Mouse (Mus musculus): ENCODE results near the gene Fgfr2. TPM values are rescaled to one million over a fixed set of nuclear protein-coding genes. Genes with fewer than 3 reads are reported as not detected.

Fgfr2 gene
- polyA plus RNA-seq, 1 experiment from 2014 or later: 106 TPM

- Histone ChIP-seq H3K9me3 (ENCODE audit: control insufficient read depth, low read length) (no peaks in the 10 kb centered on the region), H3K4me1 (ENCODE audit: control insufficient read depth, insufficient read depth, low read length) (0 out of 2 replicates have a peak, but pooled peaks cover under 1% of the 10 kb centered on the region), H3K4me3 (ENCODE audit: low read depth, low read length) (no peak overlapping the region), H3K36me3 (ENCODE audit: control insufficient read depth, insufficient read depth, low read length) (peaks cover 49% of the 10 kb centered on the region), H3K4me2 (ENCODE audit: low read depth, low read length) (no peak overlapping the region), H3K27me3 (replicated peaks; ENCODE audit: control insufficient read depth, insufficient read depth, low read length) (no peaks in the 10 kb centered on the region), H3K27ac (replicated peaks; ENCODE audit: low read depth, low read length) (no peak overlapping the region), H3K9ac (ENCODE audit: low read depth, low read length) (no peak overlapping the region)
- 85% methylated on average over 6 of the region's 6 CpGs for WGBS
- no peak for DNase-seq (ENCODE audit: low spot score)
- no peak for ATAC-seq (ENCODE audit: low read depth)
Measured at GRCm38 (mm10) chr7:132760589-132761180, 362.5 kb downstream of the Fgfr2 start.

DNA sequence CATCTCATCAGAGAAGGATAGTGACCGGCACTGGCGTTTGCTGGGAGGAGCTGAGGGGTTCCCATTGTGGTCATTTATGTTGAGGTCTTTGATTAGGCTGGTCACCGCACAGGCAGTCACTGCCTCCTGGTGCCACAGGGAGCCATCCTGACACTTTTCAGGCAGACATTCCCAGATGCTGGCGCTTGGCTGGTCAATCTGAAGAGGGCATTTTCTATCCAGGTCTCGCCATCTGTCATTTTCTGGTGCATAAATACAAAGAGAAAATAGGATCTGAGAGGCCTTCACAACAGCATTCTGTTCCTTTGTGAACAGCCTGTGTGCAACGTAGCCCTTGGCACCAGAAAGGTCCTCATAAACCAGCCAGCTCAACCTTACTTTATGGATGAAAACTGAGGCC is 363.2 kb downstream of the Fgfr2 start:
- no peak overlapping the region for H3K9ac ChIP-seq (ENCODE audit: low read depth, low read length)
- no peak overlapping the region for H3K4me2 ChIP-seq (ENCODE audit: low read depth, low read length)
- H3K36me3 ChIP-seq (ENCODE audit: control insufficient read depth, insufficient read depth, low read length): peaks cover 51% of the 10 kb centered on the region
- no peak overlapping the region for H3K27ac ChIP-seq (replicated peaks; ENCODE audit: low read depth, low read length)
- ATAC-seq (ENCODE audit: low read depth): no peak
- peaks cover 3% of the 10 kb centered on the region for H3K4me1 ChIP-seq (ENCODE audit: control insufficient read depth, insufficient read depth, low read length)
- 91% methylated on average over 6 of the region's 6 CpGs for WGBS
- DNase-seq (ENCODE audit: low spot score): no peak
- no peak overlapping the region for H3K4me3 ChIP-seq (ENCODE audit: low read depth, low read length)
- no peaks in the 10 kb centered on the region for H3K27me3 ChIP-seq (replicated peaks; ENCODE audit: control insufficient read depth, insufficient read depth, low read length)
- no peaks in the 10 kb centered on the region for H3K9me3 ChIP-seq (ENCODE audit: control insufficient read depth, low read length)

GRCm38 (mm10) chr7:132759405-132759891 is 363.7 kb downstream of the Fgfr2 start:
- Histone ChIP-seq H3K27ac (replicated peaks; ENCODE audit: low read depth, low read length) (no peak overlapping the region), H3K4me3 (ENCODE audit: low read depth, low read length) (no peak overlapping the region), H3K9me3 (ENCODE audit: control insufficient read depth, low read length) (no peaks in the 10 kb centered on the region), H3K27me3 (replicated peaks; ENCODE audit: control insufficient read depth, insufficient read depth, low read length) (no peaks in the 10 kb centered on the region), H3K4me2 (ENCODE audit: low read depth, low read length) (no peak overlapping the region), H3K36me3 (ENCODE audit: control insufficient read depth, insufficient read depth, low read length) (peaks cover 48% of the 10 kb centered on the region), H3K4me1 (ENCODE audit: control insufficient read depth, insufficient read depth, low read length) (peaks cover 8% of the 10 kb centered on the region), H3K9ac (ENCODE audit: low read depth, low read length) (no peak overlapping the region)
- ATAC-seq (ENCODE audit: low read depth) (no peak), DNase-seq (ENCODE audit: low spot score) (no peak)
- 94% methylated on average over 21 of the region's 22 CpGs for WGBS

- DNase-seq (ENCODE audit: low spot score): no peak
Measured at GRCm38 (mm10) chr7:132758875-132759274, 364.3 kb downstream of the Fgfr2 start.

GRCm38 (mm10) chr7:132756325-132756724 is 366.8 kb downstream of the Fgfr2 start:
- ATAC-seq (ENCODE audit: low read depth) (no peak), DNase-seq (ENCODE audit: low spot score) (no peak)
- H3K4me3 ChIP-seq (ENCODE audit: low read depth, low read length): no peak overlapping the region
- no peaks in the 10 kb centered on the region for H3K9me3 ChIP-seq (ENCODE audit: control insufficient read depth, low read length)
- H3K27ac ChIP-seq (replicated peaks; ENCODE audit: low read depth, low read length): no peak overlapping the region
- peaks cover 23% of the 10 kb centered on the region for H3K4me1 ChIP-seq (ENCODE audit: control insufficient read depth, insufficient read depth, low read length)
- 90% methylated on average over 5 of the region's 5 CpGs for WGBS
- H3K4me2 ChIP-seq (ENCODE audit: low read depth, low read length): no peak overlapping the region
- no peak overlapping the region for H3K9ac ChIP-seq (ENCODE audit: low read depth, low read length)
- H3K36me3 ChIP-seq (ENCODE audit: control insufficient read depth, insufficient read depth, low read length): peaks cover 41% of the 10 kb centered on the region
- no peaks in the 10 kb centered on the region for H3K27me3 ChIP-seq (replicated peaks; ENCODE audit: control insufficient read depth, insufficient read depth, low read length)

More at GRCm38 (mm10) chr7:132758875-132759274, 364.3 kb downstream of the Fgfr2 start:
- no peak for ATAC-seq (ENCODE audit: low read depth)
- no peak overlapping the region for H3K27ac ChIP-seq (replicated peaks; ENCODE audit: low read depth, low read length)
- peaks cover 47% of the 10 kb centered on the region for H3K36me3 ChIP-seq (ENCODE audit: control insufficient read depth, insufficient read depth, low read length)
- H3K4me1 ChIP-seq (ENCODE audit: control insufficient read depth, insufficient read depth, low read length): peaks cover 13% of the 10 kb centered on the region
- no peak overlapping the region for H3K4me3 ChIP-seq (ENCODE audit: low read depth, low read length)
- H3K9me3 ChIP-seq (ENCODE audit: control insufficient read depth, low read length): no peaks in the 10 kb centered on the region
- H3K27me3 ChIP-seq (replicated peaks; ENCODE audit: control insufficient read depth, insufficient read depth, low read length): no peaks in the 10 kb centered on the region
- no peak overlapping the region for H3K4me2 ChIP-seq (ENCODE audit: low read depth, low read length)
- WGBS: 79% methylated on average over 5 of the region's 5 CpGs
- H3K9ac ChIP-seq (ENCODE audit: low read depth, low read length): no peak overlapping the region

DNA sequence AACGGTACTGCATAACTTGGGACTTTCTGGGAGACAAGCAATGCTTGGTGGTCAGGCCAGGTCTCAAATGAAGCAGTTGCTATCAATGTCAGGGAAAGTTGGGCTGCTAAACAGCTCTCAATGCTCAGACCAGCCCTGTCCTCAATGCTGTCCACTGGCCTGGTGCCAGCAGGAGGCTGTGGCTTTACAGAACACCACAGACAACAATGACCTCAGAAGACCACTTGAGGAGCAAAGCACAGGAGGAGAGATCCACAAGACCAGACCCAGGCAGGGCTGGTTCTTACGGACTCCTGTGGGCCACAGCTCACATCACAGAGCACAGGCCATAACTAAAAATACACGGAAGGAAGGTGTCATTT is 368.8 kb downstream of the Fgfr2 start:
- Histone ChIP-seq H3K27me3 (replicated peaks; ENCODE audit: control insufficient read depth, insufficient read depth, low read length) (no peaks in the 10 kb centered on the region), H3K36me3 (ENCODE audit: control insufficient read depth, insufficient read depth, low read length) (peaks cover 31% of the 10 kb centered on the region), H3K9me3 (ENCODE audit: control insufficient read depth, low read length) (no peaks in the 10 kb centered on the region), H3K4me2 (ENCODE audit: low read depth, low read length) (no peak overlapping the region), H3K27ac (replicated peaks; ENCODE audit: low read depth, low read length) (peak overlapping the region; percentile 86), H3K4me1 (ENCODE audit: control insufficient read depth, insufficient read depth, low read length) (peaks cover 23% of the 10 kb centered on the region), H3K9ac (ENCODE audit: low read depth, low read length) (no peak overlapping the region), H3K4me3 (ENCODE audit: low read depth, low read length) (no peak overlapping the region)
- DNase-seq (ENCODE audit: low spot score) (peak; percentile 48), ATAC-seq (ENCODE audit: low read depth) (peak; percentile 23)
- WGBS: 44% methylated on average over 3 of the region's 3 CpGs

DNA sequence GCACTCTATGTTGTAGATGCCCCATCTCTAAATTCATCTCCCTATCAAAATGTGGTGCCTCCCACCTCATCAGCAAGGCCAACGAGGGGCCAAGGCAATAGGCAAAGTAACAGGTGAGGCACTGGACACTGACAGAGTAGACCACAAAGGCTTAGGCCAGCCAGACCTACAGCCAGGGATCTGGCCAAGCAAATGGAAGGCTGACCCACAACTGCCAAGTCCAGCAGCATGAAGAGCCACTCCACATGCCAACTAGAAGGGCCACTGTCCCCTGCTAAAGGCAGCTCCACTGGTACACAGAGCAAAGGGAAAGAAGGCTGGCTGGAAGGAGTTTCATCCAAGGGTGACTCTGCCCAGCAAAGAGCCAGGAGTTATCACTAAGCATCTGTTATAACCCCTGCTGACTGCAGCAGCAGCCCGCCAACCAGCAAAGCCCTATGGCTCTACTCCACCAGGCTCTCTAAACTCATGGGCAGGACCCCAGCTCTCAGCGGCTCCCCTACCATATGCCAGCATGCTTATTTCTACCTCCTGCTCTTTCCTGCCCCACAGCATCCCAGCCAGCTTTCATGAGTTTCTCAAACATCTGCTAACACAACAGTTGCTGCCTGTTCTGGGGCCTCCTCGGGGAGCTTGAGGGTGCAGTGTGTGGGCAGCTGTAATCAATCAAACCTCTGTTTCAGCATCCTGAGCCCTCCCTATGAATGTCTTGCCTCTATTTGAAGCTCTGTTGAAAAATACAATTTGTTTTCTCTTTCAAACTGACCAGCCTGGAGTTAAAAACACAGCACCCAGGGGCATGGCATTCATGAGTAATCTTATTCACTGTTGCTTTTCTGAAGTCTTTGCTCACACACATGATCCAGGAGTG is 369.4 kb downstream of the Fgfr2 start:
- Histone ChIP-seq H3K27me3 (replicated peaks; ENCODE audit: control insufficient read depth, insufficient read depth, low read length) (no peaks in the 10 kb centered on the region), H3K9me3 (ENCODE audit: control insufficient read depth, low read length) (no peaks in the 10 kb centered on the region), H3K4me1 (ENCODE audit: control insufficient read depth, insufficient read depth, low read length) (peaks cover 23% of the 10 kb centered on the region), H3K27ac (replicated peaks; ENCODE audit: low read depth, low read length) (peak overlapping the region; percentile 86), H3K36me3 (ENCODE audit: control insufficient read depth, insufficient read depth, low read length) (peaks cover 26% of the 10 kb centered on the region), H3K4me2 (ENCODE audit: low read depth, low read length) (no peak overlapping the region), H3K9ac (ENCODE audit: low read depth, low read length) (no peak overlapping the region), H3K4me3 (ENCODE audit: low read depth, low read length) (no peak overlapping the region)
- ATAC-seq (ENCODE audit: low read depth) (peak; percentile 82), DNase-seq (ENCODE audit: low spot score) (peak; percentile 83)
- 37% methylated on average over 4 of the region's 4 CpGs for WGBS

- H3K27me3 ChIP-seq (replicated peaks; ENCODE audit: control insufficient read depth, insufficient read depth, low read length): no peaks in the 10 kb centered on the region
- peaks cover 23% of the 10 kb centered on the region for H3K4me1 ChIP-seq (ENCODE audit: control insufficient read depth, insufficient read depth, low read length)
- 0 out of 2 replicates have a peak, but pooled peaks cover 8% of the 10 kb centered on the region for H3K36me3 ChIP-seq (ENCODE audit: control insufficient read depth, insufficient read depth, low read length)
- no peak overlapping the region for H3K9ac ChIP-seq (ENCODE audit: low read depth, low read length)
- H3K9me3 ChIP-seq (ENCODE audit: control insufficient read depth, low read length): no peaks in the 10 kb centered on the region
- DNase-seq (ENCODE audit: low spot score) (no peak), ATAC-seq (ENCODE audit: low read depth) (no peak)
- no peak overlapping the region for H3K4me3 ChIP-seq (ENCODE audit: low read depth, low read length)
- H3K4me2 ChIP-seq (ENCODE audit: low read depth, low read length): no peak overlapping the region
- WGBS: 49% methylated on average over 2 of the region's 2 CpGs
- no peak overlapping the region for H3K27ac ChIP-seq (replicated peaks; ENCODE audit: low read depth, low read length)
Measured at GRCm38 (mm10) chr7:132751716-132752115, 371.4 kb downstream of the Fgfr2 start.
